Mouse (Mus musculus): ENCODE data around the gene Adam17.

Gene Adam17

DNA sequence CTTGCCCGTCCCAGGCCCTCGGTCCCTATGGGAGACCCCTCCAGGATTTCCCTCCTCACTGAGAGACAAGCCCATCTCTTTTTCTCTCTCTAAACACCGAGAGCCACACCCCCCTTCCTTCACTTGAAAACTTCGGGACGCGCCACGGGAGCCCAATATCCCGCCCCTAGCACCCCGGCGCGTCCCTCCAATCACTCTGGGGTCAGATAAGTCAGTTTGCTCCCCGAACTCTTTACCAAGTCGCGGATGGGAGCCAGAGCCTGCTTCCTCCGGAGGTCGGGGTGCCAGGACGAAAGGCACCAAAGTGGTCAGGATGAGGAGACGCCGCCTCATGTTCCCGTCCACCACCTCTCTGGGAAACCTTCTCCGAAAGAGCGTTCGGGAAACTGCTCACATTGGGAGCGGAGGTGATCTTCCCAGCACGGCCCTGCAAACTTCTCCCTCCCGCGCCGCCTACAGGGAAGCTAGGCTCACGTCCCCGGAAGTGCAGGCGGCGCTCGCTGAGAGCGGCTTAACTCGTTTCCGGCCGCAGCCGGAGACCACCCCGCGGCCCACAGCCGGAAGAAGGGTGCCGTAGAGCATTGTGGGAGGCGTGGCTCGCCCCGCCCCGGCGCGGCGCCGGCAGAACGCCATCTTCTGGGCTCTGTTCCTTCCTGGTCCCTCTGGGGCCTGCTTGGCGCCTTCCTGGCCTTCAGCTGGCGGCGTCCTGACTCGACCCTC lies at the start of gene Adam17:
Gene Adam17, minus strand, starts transcription at position 533 of the 720 bp plus-strand sequence.
- peak; percentile 96 for DNase-seq

DNA sequence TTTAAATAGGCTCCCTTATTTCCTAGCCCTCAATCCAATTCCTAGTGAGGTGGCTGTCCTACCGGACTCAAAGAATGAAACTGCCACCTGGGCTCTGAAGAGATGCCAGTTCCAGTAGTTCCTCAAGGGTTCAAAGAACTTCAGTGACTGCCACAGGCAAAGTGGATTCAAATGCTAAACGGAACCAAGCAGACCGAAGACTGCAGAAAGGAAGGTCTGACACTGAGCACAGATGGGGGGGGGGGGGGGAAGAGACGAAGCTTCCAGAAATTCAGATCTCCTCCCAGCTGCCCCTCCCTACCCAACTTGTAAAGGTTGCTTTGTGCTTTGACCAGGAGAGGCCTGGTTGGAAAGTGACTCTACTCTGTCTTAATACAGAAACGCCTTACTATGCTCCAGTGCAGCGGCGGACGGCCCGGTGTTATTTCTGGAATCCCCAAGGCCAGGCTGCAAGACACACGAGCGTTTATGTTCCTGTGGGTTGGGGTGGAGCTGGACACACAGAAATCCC lies 45.2 kb upstream of the Adam17 start:
- DNase-seq = peak; percentile 22

DNA sequence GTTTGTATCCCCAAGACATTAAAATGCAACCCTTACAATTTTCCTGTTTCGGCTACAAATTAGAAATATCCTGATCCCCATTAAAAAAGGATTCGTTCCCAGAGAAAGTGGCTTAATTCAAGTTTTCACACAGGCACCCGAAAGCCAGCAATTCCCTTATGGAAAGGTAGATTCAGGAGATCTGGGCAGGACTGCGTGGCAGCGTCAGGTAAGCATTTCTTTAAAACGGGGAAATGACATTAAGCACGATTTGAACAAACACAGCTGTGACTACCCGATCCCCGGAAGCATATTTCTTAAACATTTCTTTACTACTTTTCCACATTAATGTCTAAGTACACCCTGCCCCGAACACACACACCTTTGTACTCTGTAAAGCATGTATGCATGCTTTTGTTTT lies 44.7 kb upstream of the Adam17 start:
- peak; percentile 19 for DNase-seq

DNA sequence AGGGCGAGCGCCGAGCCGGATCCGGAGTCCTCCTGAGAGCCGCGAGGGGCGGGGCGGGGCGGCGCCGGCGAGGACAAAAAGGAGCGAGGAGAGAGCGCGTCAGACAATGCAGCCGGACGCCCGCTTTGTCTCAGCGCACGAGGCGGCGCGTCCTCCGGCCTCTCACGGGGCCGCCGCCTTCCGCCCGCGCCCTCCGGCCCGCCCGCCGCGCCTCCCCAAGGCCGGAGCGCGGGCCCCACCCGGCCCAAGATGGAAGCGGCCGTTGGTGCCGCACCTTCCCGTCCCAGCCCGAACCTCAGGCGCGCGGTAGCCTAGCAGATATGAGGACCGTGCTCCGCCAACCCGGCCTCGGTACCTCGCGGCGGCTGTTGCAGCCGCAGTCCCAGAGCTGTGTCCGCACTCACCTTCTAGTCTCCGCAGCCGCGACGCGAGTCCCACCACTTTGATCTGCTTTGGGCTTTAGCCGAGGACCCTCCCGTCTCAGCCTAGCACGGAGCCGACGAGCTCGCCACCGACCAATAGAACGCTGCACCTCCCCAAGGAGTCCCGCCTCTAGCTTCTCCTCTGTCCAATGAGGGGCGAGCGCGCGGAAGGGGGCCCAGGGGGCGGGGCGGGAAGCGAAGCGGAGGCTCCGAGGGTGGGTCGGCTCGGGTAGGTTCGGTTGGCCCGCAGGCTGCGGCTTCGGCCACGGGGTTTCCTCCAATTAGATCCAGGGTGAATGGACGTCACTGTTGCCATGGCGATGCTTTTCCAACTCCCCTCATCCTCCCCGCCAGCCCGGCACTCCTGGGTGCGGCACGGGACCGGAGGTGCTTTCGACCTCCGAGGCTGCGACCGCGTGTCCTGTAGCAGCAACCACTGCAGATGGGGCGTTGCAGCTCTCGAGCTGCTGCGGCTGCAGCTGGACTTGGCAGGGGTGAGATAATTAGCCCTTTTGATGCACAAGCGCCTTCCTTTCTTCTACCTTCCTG lies 44.0 kb upstream of the Adam17 start, which contains the start of gene Ywhaq:
Gene Ywhaq, minus strand, starts transcription at position 538 of the 971 bp plus-strand sequence.
- DNase-seq = peak; percentile 94

DNA sequence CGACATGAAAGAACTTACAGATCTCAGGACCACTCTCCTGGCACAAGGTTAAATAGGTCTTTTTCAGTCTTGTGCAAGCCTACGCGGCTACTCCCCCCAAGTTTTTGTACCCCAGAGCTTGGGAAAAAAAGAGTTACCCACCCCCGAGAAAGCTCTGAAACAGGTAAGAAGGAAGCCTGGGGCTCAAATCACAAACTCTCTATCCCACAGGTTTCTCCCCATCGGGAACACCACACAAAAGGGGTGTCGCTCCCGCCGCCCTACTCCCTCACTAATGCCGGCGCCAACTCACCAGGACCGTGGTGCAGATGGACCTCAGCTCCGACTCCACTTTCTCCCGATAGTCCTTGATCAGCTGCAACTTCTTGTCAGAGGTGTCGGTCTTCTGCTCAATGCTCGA lies 43.1 kb upstream of the Adam17 start:
- peak; percentile 38 for DNase-seq

DNA sequence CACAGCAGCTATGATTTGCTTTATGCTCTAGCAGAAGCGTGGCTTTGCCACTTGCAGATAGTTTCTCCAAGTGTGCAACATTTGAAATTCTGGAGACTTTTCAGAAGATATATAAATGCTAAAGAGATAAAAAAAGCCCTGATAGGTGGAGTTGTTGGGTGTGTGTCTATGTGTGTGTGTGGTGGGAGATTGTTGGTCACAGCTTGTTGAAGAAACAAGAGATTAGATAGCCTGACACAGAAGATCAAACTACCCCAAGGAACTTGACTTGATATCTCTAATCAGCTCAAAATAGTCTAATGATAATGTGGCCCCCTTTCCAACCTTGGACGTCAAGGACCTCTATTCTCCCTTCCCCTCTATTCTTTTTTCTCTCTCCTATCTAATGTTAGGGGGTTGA lies 37.2 kb upstream of the Adam17 start:
- no peak for DNase-seq

DNA sequence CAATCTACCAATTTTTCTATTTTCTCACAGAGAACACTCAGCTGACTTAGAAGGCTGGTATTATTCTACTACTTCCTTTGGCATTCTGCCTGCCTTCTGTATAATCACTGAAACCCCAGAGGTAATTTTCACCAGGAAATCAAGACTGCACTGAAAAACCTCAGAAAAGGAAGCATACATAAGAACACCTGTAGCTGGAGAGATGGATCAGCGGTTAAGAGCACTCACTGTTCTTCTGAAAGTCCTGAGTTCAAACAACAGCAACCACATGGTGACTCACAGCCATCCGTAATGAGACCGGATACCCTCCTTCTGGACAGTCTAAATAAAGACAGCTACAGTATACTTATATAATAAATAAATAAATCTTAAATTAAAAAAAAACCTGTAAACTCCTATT lies 36.2 kb upstream of the Adam17 start:
- no peak for DNase-seq

DNA sequence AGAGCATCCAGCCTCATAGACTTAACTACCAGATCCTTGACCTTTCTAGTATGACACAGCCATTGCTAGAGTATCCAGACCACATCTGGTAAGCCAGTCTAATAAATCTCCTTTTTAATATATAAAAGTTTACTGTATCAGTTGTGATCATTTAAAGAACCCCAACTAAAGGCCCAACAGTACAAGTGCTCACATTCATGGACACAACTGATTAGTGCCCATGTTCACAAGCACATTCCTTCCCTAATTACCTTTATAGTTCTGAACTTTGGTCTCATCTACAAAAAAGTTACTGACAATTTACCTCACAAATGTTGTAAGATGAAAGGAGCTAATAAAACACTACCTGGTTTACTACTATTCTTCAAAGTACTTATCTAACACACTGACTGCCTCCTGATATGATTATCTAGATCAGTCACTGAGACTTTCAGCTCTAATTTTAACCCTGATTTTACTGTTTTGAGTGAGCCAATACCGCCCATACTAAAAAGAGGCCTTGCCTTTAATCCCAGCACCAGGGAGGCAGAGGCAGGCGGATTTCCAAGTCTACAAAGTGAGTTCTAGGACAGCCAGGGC lies 35.4 kb upstream of the Adam17 start:
- DNase-seq = no peak

DNA sequence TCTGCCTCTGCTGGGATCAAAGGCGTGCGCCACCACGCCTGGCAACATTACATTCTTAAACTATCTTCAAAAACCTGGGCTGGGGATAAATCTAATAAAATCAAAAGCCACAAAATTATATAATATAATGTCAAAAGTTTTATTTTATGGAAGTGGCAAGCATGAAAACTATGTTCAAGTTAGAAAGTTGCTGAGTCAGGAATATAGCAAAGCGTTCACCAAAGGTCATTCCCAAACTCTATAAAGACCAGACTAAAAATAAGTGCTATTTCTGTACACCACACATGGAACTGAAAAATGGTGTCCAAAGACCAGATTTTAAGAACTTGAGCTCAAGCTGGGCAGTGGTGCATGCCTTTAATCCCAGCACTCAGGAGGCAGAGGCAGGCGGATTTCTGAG lies 29.3 kb upstream of the Adam17 start:
- DNase-seq = no peak

DNA sequence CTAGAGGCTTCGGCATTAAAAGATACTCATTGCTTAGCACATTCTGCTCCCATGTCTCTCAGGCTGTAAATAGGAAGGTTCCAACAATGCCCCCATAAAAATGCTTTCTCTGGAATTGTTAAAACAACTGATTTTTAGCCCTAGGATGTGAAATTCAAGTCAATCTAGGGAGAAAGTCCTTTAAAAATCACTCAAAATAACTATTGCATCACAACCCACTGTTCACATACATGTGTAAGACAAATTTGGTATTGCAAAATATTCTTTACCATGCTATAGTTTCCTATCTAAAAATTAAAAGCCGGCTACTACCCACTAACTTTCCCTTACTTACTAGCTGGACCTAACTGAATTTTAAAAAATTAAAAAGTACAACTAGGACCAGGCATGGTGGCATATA lies 12.8 kb upstream of the Adam17 start:
- DNase-seq = no peak

DNA sequence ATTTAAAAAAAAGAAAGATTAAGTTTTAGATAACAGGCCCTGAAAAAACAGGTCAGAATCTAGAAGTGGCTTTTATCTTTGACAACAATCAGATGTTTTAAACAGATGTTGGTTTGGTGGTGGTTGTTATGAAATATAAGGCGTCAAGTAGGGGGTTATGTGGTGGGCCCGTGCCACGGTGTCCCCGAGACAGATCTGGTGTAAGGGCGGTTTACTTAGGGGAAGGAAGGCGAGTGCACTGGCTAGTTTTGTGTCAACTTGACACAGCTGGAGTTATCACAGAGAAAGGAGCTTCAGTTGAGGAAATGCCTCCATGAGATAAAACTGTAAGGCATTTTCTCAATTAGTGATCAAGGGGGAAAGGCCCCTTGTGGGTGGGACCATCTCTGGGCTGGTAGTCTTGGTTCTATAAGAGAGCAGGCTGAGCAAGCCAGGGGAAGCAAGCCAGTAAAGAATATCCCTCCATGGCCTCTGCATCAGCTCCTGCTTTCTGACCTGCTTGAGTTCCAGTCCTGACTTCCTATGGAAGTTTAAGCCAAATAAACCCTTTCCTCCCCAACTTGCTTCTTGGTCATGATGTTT lies 5.4 kb upstream of the Adam17 start:
- DNase-seq = peak; percentile 47

DNA sequence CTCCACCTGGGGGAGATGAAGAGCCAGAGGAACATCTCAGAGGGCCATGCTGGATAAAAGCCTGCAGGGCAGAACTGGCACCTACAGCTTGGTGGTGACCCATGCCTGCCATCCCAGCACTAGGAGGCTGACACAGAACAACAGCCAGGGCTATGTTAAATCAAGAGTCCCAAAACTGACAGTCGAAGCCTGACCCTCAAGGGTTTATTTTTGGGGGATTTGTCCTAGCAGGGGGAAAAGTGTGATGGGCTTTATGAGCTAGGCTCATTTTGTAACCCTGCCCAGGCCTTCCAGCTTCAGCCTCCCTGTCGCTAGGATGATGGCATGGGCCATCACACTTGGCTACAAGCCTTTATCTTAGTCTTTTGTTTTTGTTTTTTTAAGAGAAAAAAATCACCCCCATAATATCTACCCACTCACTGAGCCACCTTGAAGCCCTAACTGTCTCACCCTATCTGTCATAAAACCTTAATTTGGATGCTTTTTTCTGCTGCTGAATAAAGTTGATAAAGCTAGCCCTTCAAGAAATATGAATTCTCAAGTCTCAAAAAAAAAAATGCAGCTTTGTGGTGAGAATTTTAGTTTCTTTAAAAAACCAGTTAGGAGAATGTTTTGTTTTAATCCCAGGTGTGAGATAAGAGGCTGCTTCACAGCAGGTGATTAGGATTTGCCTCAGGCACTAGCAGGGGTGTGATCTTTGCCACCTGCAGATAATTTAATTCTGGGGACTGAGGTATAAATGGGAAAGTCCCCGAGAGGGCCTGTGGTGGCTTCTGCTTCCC lies 2.1 kb upstream of the Adam17 start:
- no peak for DNase-seq

DNA sequence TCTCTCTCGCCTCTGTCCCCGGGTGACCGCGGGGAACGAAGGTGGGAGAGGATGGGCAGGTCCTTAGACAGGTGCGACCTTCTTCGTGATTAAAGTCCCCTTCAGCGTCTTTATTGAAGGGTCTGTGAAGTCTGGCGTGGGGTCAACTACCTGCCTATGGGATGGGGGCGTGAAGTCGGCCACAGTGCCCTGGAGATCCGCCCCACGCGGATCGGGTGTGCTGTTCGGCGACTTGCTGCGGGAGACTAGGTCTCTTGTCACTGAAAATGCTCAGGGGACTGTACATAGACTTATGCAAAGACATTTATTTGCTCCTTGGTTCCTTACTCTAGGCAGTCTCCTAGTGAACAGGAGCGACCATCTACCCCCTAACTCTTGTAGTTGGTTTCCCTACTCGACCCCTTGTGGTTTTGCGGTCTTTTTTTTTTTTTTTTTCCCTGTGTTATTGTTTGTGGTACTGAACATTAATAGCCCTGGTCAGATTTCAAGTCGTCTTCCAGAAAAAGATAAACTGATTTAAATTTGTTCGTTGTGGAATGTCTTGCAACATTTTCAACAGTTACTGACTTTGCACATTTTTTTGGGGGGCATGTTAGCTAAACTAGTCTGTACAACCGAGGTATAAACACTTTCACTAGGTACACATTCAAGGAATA lies 516 bp upstream of the Adam17 start:
- no peak for DNase-seq

DNA sequence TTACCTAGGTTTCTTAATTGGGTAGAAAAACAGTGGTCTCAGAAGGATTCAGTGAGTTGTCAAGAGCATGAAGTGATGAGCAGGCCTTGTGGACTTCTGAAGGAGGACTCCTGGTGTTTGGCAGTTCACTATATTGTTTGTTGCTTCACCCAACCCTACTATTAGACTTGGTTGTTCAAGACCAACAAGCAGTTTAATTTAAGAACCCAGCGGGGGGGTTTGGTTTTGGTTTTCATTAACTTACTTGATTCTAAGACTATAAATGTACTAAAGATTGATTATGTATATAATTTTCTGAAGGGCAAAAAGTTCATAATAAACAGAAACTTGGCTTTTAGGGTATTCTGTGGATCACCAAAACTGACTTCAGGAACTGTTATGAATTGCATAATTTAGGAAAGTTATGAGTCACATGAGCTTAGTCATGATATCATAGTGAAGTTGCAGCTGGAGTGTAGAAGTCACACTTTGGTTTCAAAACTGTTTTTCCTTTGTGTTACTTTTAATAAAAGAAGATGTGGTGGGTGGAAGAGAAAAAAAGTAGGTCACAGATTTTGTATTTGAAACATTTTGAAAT lies 3.3 kb downstream of the Adam17 start:
- no peak for DNase-seq

DNA sequence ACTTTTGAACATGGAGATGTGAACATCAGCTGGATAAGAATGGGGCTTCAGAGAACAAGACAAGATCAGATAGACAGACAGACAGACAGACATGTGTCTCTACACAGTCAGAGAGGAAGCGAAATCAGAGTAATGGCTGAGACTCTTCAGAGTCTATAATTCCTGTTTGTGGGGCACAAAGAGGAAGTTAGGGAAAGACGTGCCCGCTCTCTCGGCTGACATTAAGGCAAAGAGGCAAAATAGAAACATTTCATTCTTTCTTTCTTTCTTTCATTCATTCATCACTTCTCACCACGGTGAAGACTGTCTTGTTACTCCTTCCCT lies 4.4 kb downstream of the Adam17 start:
- DNase-seq = no peak

DNA sequence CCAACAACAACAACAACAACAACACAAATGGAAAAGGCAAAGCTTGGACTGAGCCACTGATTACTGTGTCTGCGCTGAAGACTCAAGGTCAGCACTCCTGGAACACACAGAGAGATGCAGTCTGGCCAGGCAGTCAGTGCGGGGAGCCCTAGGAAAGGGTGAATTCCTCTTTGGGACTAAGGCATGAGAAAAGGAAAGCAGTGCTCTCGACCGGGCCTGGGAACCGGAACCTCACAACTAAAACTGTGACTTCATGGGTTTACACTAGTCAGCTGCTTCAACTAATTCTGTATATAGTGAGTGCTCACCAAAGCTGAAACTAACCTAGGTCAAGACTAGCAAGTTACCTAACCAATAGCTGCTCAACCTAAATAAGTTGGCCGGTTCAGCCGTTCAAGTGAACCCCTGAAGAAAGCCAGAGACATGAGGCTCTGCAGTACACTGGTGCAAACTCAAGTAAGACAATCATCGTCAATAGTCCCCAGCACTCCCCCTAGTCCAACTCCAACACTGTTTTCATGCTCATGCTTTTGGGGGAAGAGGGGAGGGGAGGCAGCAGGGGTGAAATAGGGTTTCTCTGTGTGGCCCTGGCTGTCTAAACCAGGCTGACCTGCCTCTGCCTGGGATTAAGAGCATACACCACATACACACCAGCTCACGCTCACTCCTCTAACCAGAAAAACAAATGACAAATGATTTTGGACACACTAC lies 4.9 kb downstream of the Adam17 start:
- DNase-seq = no peak

DNA sequence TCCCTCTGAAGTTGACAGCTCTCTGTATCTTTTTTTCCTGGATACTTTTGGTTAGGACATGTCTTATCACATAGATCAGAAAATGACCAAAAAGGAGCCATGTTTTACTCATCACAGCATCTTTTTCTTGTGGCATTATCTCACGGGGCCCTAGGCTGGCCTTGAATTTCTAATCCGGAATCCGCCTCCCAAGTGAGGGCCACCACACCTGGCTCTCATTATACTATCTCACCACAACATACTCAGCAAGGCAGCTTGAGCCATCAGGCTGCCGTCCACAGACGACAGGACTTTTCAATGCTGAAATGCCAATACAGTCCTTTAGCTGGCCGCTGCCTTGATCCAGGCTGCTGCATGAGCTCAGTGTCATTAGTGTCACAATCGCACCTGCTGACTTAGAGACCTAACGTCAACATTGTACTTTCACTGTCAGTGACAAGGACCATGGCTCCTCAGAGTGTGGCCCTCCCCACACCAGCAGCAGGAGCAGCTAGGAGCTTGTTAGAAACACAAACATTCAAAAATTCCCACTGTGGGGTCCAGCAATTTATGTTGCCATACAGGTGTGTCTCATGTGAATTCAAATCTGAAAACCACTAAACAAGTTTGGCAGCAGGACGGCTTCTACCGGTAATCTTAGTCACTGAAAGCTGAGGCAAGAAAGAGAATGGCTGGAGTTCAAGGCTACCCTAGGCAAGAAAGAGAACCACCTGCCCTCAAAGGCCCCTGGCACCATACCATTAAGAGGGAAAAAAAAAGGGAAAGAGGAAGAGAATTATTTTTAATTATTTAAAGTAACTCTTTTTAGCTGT lies 8.6 kb downstream of the Adam17 start:
- no peak for DNase-seq

DNA sequence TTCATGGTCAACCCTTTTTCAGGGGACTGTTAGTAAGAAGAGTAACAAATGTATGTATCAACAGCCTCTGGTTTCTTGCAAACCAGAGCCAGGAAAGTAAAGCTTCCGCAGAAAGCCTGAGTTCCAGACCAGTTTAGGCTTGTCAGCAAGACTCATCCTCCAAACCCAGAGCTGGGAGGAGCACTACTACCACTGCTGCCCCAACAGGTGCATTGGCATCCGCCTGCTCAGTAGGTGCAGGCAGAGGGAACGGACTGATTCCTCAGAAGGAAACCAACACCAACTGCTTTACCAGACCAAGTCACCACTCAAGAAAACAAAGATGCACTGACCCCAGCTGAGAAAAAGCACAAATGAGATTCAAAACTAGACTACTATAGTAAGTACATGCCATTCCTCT lies 10.2 kb downstream of the Adam17 start:
- no peak for DNase-seq

DNA sequence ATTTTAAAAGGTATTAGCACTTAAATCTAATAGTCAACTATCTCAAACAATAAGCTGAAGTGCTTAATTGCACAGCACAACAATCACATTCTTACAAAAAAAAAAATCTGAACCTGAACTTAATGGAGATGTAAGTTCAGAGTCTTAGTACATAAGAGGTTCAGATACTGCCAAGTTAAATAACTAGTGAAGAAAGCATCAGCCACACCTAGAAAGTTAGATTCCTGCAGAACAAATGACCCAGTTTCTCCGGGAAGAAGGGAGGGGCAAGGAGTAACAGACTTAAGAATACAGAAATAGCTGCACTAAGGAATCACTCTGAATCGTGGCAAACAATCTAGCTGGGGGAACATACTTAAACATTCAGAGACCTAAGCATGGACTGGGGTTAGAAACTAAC lies 10.7 kb downstream of the Adam17 start:
- DNase-seq = no peak

DNA sequence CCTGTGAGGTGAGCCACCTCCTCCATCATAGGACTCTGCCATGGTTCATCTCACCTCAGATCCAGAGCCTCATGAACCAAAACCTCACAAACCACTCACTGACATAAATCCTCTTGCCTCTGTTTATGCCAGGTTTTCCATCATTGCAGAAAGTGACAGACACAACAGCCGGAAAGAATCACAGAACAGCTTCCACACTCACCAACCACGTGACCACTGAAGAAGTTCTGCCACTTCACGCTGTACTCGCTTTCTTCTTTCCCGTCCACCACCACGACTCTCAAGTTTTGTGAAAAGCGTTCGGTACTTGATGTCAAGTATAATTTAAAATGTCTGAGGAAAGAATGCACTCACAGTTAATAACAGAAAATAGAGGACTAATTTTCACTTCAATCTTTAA lies 19.8 kb downstream of the Adam17 start:
- DNase-seq = no peak

All from thymus, postnatal 4 days (tissue).